20 mouse cellular contexts compared by ENCODE assay signal in the genomic region with DNA sequence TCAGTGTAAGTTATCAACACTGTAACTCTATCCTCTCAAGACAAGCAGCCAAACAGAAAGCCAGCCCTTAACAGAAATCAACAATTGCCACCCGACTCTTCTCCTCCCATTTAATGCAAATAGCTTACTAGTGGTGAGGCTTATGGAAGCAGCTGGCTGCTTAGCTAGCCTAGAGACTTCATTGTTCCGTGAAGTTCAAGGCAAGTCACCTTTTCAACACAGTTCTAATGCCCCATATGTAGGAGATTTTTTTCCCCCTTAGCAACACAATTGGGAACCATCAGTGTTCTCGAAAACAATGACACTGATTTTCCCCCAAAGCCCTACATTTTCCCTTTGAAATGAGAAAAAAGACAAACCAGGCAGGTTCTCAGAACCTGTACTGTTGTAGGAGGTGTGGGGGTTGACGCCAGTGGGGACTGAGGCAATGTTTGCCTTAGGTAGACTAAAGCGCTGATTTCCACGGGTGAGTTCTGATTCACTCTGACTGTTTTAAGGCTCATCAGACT. TPM values are rescaled to one million over a fixed set of nuclear protein-coding genes. Genes with fewer than 3 reads are reported as not detected.
DNase-seq lines count a peak whose midpoint lies in the region; ATAC-seq and TF ChIP-seq lines count a peak whose summit lies in the region.
"Had no signal": no experiment of that assay in that cellular context is flagged by ENCODE, and none has a peak within 500 bp of the region (broad histone marks: within the 10 kb centered on the region; RNA-seq: fewer than 3 reads in every experiment).

No protein-coding gene starts in this region.

- WGBS in heart, embryonic 16.5 days: 45% methylated on average over 6 of the region's 6 CpGs
- WGBS in heart, adult 2 months: 70% methylated on average over 6 of the region's 6 CpGs

- no peaks in the 10 kb centered on the region for H3K9me3 ChIP-seq in heart, embryonic 16.5 days (replicated peaks; ENCODE audit: control insufficient read depth, low read length)
- no peaks in the 10 kb centered on the region for H3K9me3 ChIP-seq in ES-Bruce4 (replicated peaks; ENCODE audit: control insufficient read depth, insufficient read depth, low read length, poor library complexity, severe bottlenecking)
- H3K9me3 ChIP-seq: embryonic facial prominence, embryonic 13.5 days; forebrain, embryonic 12.5 days; heart, embryonic 15.5 days; hindbrain, embryonic 12.5 days had no signal

- DNase-seq in heart, adult 2 months: no peak
- peak; percentile 20 for DNase-seq in CD4-positive helper T cell, adult 2 months (ENCODE audit: low read depth, low spot score)
- DNase-seq in ZHBTc4 (ENCODE audit: low read depth, low spot score): peak; percentile 74
- DNase-seq in cerebellum, adult 9-10 months: no peak
- DNase-seq in ovary, postnatal 14 days (ENCODE audit: low spot score): no peak
- no peak for DNase-seq in left cerebral cortex, adult 8-10 months (ENCODE audit: low spot score in 2 of 2)
- DNase-seq: adrenal gland, postnatal 10 days; cerebellum, postnatal 36 days; gastrocnemius, postnatal 10 days had no signal

- TF ChIP-seq EP300 in heart, adult 2 months (IDR thresholded peaks at IDR 0.05; ENCODE audit: insufficient read depth, low read depth, low read length): no peak
- no peak for TF ChIP-seq EP300 in ES-Bruce4 (IDR thresholded peaks at IDR 0.05; ENCODE audit: insufficient read depth, low read depth, low read length)

- no peak overlapping the region for H3K27ac ChIP-seq in heart, embryonic 16.5 days (ENCODE audit: low read length)
- no peak overlapping the region for H3K27ac ChIP-seq in heart, adult 2 months
- peak overlapping the region; percentile 0; the same call in 1 of the 2 replicates for H3K27ac ChIP-seq in ES-Bruce4 (ENCODE audit: insufficient read depth, low read length)
- H3K27ac ChIP-seq: embryonic facial prominence, embryonic 13.5 days; forebrain, embryonic 12.5 days; heart, embryonic 15.5 days; hindbrain, embryonic 12.5 days had no signal

- TF ChIP-seq POLR2A in heart, adult 2 months (IDR thresholded peaks at IDR 0.05; ENCODE audit: insufficient read depth, low read depth, low read length): no peak
- TF ChIP-seq POLR2A in ES-Bruce4 (IDR thresholded peaks at IDR 0.05; ENCODE audit: insufficient read depth, low read length): no peak

- ATAC-seq in heart, embryonic 16.5 days (replicated peaks; ENCODE audit: extremely low read depth, insufficient read depth, low FRiP score): no peak
- ATAC-seq: forebrain, embryonic 16.5 days; hindbrain, embryonic 16.5 days; inflammation-experienced regulatory T-cells, adult 6 months; intestine, postnatal 0 days had no signal

- no peak overlapping the region for H3K4me3 ChIP-seq in heart, embryonic 16.5 days (ENCODE audit: low read length)
- no peak overlapping the region for H3K4me3 ChIP-seq in heart, adult 2 months
- H3K4me3 ChIP-seq in ES-Bruce4 (ENCODE audit: low read depth, low read length): no peak overlapping the region
- H3K4me3 ChIP-seq: embryonic facial prominence, embryonic 13.5 days; forebrain, embryonic 12.5 days; heart, embryonic 15.5 days; hindbrain, embryonic 12.5 days had no signal

- no peaks in the 10 kb centered on the region for H3K36me3 ChIP-seq in heart, embryonic 16.5 days (ENCODE audit: control insufficient read depth, insufficient read depth)
- peaks cover 3% of the 10 kb centered on the region; the same call in 1 of the 2 replicates for H3K36me3 ChIP-seq in heart, adult 2 months (ENCODE audit: control insufficient read depth, insufficient read depth, low read length)
- no peaks in the 10 kb centered on the region for H3K36me3 ChIP-seq in ES-Bruce4 (ENCODE audit: control insufficient read depth, insufficient read depth, low read length, poor library complexity, severe bottlenecking)
- H3K36me3 ChIP-seq: embryonic facial prominence, embryonic 13.5 days; forebrain, embryonic 12.5 days; heart, embryonic 15.5 days; hindbrain, embryonic 12.5 days had no signal

- TF ChIP-seq CTCF in heart, adult 2 months (IDR thresholded peaks at IDR 0.05): no peak
- no peak for TF ChIP-seq CTCF in ES-Bruce4 (IDR thresholded peaks at IDR 0.05; ENCODE audit: low read depth, low read length)

- peaks cover 15% of the 10 kb centered on the region for H3K4me1 ChIP-seq in heart, embryonic 16.5 days (ENCODE audit: control insufficient read depth, insufficient read depth, low read length)
- H3K4me1 ChIP-seq in heart, adult 2 months (ENCODE audit: control insufficient read depth, insufficient read depth, low read length): peaks cover 6% of the 10 kb centered on the region
- peaks cover 3% of the 10 kb centered on the region for H3K4me1 ChIP-seq in ES-Bruce4 (ENCODE audit: control insufficient read depth, insufficient read depth, low read length)

- no peak overlapping the region for H3K4me2 ChIP-seq in heart, embryonic 16.5 days (ENCODE audit: low read depth, low read length)
- H3K4me2 ChIP-seq: embryonic facial prominence, embryonic 13.5 days; forebrain, embryonic 12.5 days; heart, embryonic 11.5 days; heart, embryonic 15.5 days; hindbrain, embryonic 12.5 days had no signal

- intact Hi-C loops in heart, adult 2 months (cut with DNase I): no loop called here

- no peaks in the 10 kb centered on the region for H3K27me3 ChIP-seq in heart, embryonic 16.5 days (ENCODE audit: control insufficient read depth, insufficient read depth, low read length)
- no peaks in the 10 kb centered on the region for H3K27me3 ChIP-seq in heart, adult 2 months (ENCODE audit: control insufficient read depth, insufficient read depth, low read length)
- H3K27me3 ChIP-seq in ES-Bruce4 (ENCODE audit: control insufficient read depth, insufficient read depth, low read length, poor library complexity, severe bottlenecking): no peaks in the 10 kb centered on the region
- H3K27me3 ChIP-seq: embryonic facial prominence, embryonic 13.5 days; heart, embryonic 15.5 days had no signal

- H3K9ac ChIP-seq in heart, embryonic 16.5 days (ENCODE audit: low read length): 0 out of 2 replicates have a peak overlapping the region, but pooled peaks have one; percentile 2
- H3K9ac ChIP-seq in heart, adult 2 months (ENCODE audit: low read depth, low read length): no peak overlapping the region
- no peak overlapping the region for H3K9ac ChIP-seq in ES-Bruce4 (ENCODE audit: low read depth, poor library complexity, severe bottlenecking)
- H3K9ac ChIP-seq: embryonic facial prominence, embryonic 13.5 days; forebrain, embryonic 12.5 days; heart, embryonic 15.5 days; hindbrain, embryonic 12.5 days had no signal

- H3K79me2 ChIP-seq in heart, adult 2 months (replicated peaks; ENCODE audit: control insufficient read depth, insufficient read depth, low read length): peaks cover 9% of the 10 kb centered on the region

RNA-seq across cellular contexts. Expression of a gene that starts 1.9 kb away (rescaled TPM):
- polyA plus RNA-seq in heart, embryonic 16.5 days (2015; fragmentation: Nextera tagmentation; extraction: Ambion mirVana): 89.4 and 103 TPM in 2 replicates
- total RNA-seq in heart, adult 2 months (2021): 10 to 100 TPM; 76.8 to 79.8 TPM
- polyA plus RNA-seq in heart, adult 2 months (2012; rRNA removed): 77.8 and 93.2 TPM in 2 replicates
- 124 and 177 TPM in 2 replicates for polyA plus RNA-seq in ES-Bruce4 (2011; ENCODE audit: insufficient read depth, insufficient read length, low read depth, missing spikeins)
- 100 to 1,000 TPM; 287 to 318 (median 316) TPM for total RNA-seq in left cerebral cortex, adult 8-10 months (2022)

Comparison
In these comparisons a context has a peak if more than half of its experiments do, and no peak if none do; other contexts are left out.
1. DNase-seq: peak in CD4-positive helper T cell, adult 2 months (single experiment) and ZHBTc4 (single experiment); none in heart, adult 2 months (0 of 2), cerebellum, adult 9-10 months (single experiment), ovary, postnatal 14 days (single experiment) and left cerebral cortex, adult 8-10 months (0 of 2).